Mouse (Mus musculus) layer of hippocampus, postnatal 25 days (tissue): ENCODE data around the gene Ubtd2. TPM values are rescaled to one million over a fixed set of nuclear protein-coding genes. Genes with fewer than 3 reads are reported as not detected.

Source experiments
- DNase-seq, 2 experiments: peaks; one replicate each; pipeline ENCODE4 v3.0.0; 2022; ENCODE audit warnings: mixed read lengths in 2 of 2, low spot score in 1 of 2; ENCODE audit errors: extremely low spot score in 1 of 2
- total RNA-seq, 2 experiments: library from RNA; stranded (reverse); gene quantifications; 2 replicates each; pipeline ENCODE4 v1.2.3; 2021

Gene Ubtd2
- total RNA-seq, 2 experiments from 2014 or later, result 38.2 to 41.4 TPM

- DNase-seq, result no peak
Observed at GRCm38 (mm10) chr11:32560015-32560770, 105.0 kb downstream of the Ubtd2 start.

GRCm38 (mm10) chr11:32561465-32562355, 106.5 kb downstream of the Ubtd2 start:
- no peak for DNase-seq

- DNase-seq, result no peak
Observed at GRCm38 (mm10) chr11:32562706-32563105, 107.5 kb downstream of the Ubtd2 start.

- no peak for DNase-seq
Observed at GRCm38 (mm10) chr11:32563660-32564059, 108.5 kb downstream of the Ubtd2 start.

GRCm38 (mm10) chr11:32564629-32565028, 109.5 kb downstream of the Ubtd2 start:
- no peak for DNase-seq

GRCm38 (mm10) chr11:32565088-32565487, 109.9 kb downstream of the Ubtd2 start:
- no peak for DNase-seq

GRCm38 (mm10) chr11:32566184-32566583, 111.0 kb downstream of the Ubtd2 start:
- DNase-seq, result no peak

Other genes with a start within 250 kb of the Ubtd2 start
- 10 to 100 TPM; 21.2 to 26.9 TPM for gene Snrnp25, start 250.0 kb upstream of the Ubtd2 start, total RNA-seq
- 10 to 100 TPM; 14.0 to 18.3 TPM for gene Rhbdf1, start 233.1 kb upstream of the Ubtd2 start, total RNA-seq
- gene Mpg, start 228.9 kb upstream of the Ubtd2 start, total RNA-seq, result 10 to 100 TPM; 18.1 to 19.9 TPM
- 10 to 100 TPM; 49.1 to 67.0 TPM for gene Nprl3, start 187.7 kb upstream of the Ubtd2 start, total RNA-seq
- not detected for gene Hba-x, start 179.0 kb upstream of the Ubtd2 start, total RNA-seq
- 100 to 1,000 TPM; 552 to 580 TPM for gene Hba-a1, start 171.9 kb upstream of the Ubtd2 start, total RNA-seq
- 1 to 10 TPM; 1.6 to 4.3 TPM for gene Hbq1b, start 168.4 kb upstream of the Ubtd2 start, total RNA-seq
- gene Hba-a2, start 158.9 kb upstream of the Ubtd2 start, total RNA-seq, result 100 to 1,000 TPM; 469 to 517 TPM
- gene Hbq1a, start 155.3 kb upstream of the Ubtd2 start, total RNA-seq, result 1 to 10 TPM in 1 of 2 experiments, not detected in 1; 1.1 TPM
- gene Sh3pxd2b, start 107.5 kb upstream of the Ubtd2 start, total RNA-seq, result 10 to 100 TPM in 1 of 2 experiments, 1 to 10 TPM in 1; 9.8 to 10.9 TPM
- 1 to 10 TPM; 1.2 TPM for gene Efcab9, start 76.7 kb downstream of the Ubtd2 start, total RNA-seq
- gene Stk10, start 77.9 kb downstream of the Ubtd2 start, total RNA-seq, result 1 to 10 TPM; 7.6 to 8.6 TPM
- 100 to 1,000 TPM; 139 to 150 TPM for gene Fbxw11, start 187.4 kb downstream of the Ubtd2 start, total RNA-seq